Mouse (Mus musculus) heart, embryonic 14.5 days (tissue): ENCODE measurements around the gene Igf2r. TPM values are rescaled to one million over a fixed set of nuclear protein-coding genes. Genes with fewer than 3 reads are reported as not detected.

Experiments
- ATAC-seq: fragments of 200-750 bp; cut with Nextera tagmentation; 2 replicates; pipeline ENCODE4 v1.8.0; 2017; ENCODE audit warnings: low read depth, moderate TSS enrichment; ENCODE audit not compliant: insufficient number of reproducible peaks, insufficient read depth, low FRiP score
- H3K27ac ChIP-seq, 2 experiments: fragments of 200-500 bp in 1 of 2; fragments of 300-500 bp in 1 of 2; sonication (generic) in 1 of 2; replicated peaks in 1 of 2; 2 replicates each; pipeline ENCODE4 v1.5.1; 2012 to 2014; ENCODE audit warnings: low read depth in 2 of 2, low read length in 2 of 2, control low read depth in 1 of 2, mild to moderate bottlenecking in 1 of 2, mixed read lengths in 1 of 2; ENCODE audit not compliant: control insufficient read depth in 1 of 2, insufficient read depth in 1 of 2
- H3K27me3 ChIP-seq: fragments of 300-500 bp; sonication (generic); 2 replicates; pipeline ENCODE4 v1.6.1; 2014; ENCODE audit warnings: mild to moderate bottlenecking, low read length, control low read depth; ENCODE audit not compliant: control insufficient read depth, insufficient read depth
- H3K36me3 ChIP-seq: fragments of 300-500 bp; sonication (generic); 2 replicates; pipeline ENCODE4 v1.6.1; 2014; ENCODE audit warnings: mild to moderate bottlenecking, control low read depth, low read length, mixed read lengths; ENCODE audit not compliant: control insufficient read depth, insufficient read depth
- H3K4me1 ChIP-seq, 2 experiments: fragments of 200-500 bp in 1 of 2; fragments of 300-500 bp in 1 of 2; sonication (generic) in 1 of 2; 2 replicates each; pipeline ENCODE4 v1.6.1; 2012 to 2014; ENCODE audit warnings: low read length in 2 of 2, control low read depth in 1 of 2, mixed read lengths in 1 of 2; ENCODE audit not compliant: control insufficient read depth in 2 of 2, insufficient read depth in 2 of 2
- H3K4me2 ChIP-seq: fragments of 300-500 bp; sonication (generic); 2 replicates; pipeline ENCODE4 v1.6.1; 2014; ENCODE audit warnings: mild to moderate bottlenecking, low read length
- H3K4me3 ChIP-seq, 2 experiments: fragments of 200-500 bp in 1 of 2; fragments of 300-500 bp in 1 of 2; sonication (generic) in 1 of 2; 2 replicates each; pipeline ENCODE4 v1.5.1; 2012 to 2014; ENCODE audit warnings: low read length in 2 of 2, mild to moderate bottlenecking in 2 of 2, control low read depth in 1 of 2, low read depth in 1 of 2, moderate library complexity in 1 of 2; ENCODE audit not compliant: control insufficient read depth in 1 of 2, insufficient read depth in 1 of 2
- H3K9ac ChIP-seq: fragments of 300-500 bp; sonication (generic); 2 replicates; pipeline ENCODE4 v1.6.1; 2014; ENCODE audit warnings: mild to moderate bottlenecking, low read length
- H3K9me3 ChIP-seq: fragments of 300-500 bp; sonication (generic); 2 replicates; pipeline ENCODE4 v1.6.1; 2016; ENCODE audit warnings: low read length, control low read depth; ENCODE audit not compliant: control insufficient read depth
- WGBS: fragments of 180-500 bp; shearing (Covaris S2); extraction: QIAGEN DNeasy Blood & Tissue Kit; methylation state at CpG from one replicate; pipeline ENCODE4 v1.1.7; 2014; 5-methylcytosine and 5-hydroxymethylcytosine counted together
- polyA plus RNA-seq: library from polyadenylated mRNA; unstranded; fragments of >200 nt; fragmentation: Nextera tagmentation; extraction: Ambion mirVana; gene quantifications from 2 replicates; pipeline ENCODE4 v1.2.1, GENCODE M21; 2014

The Igf2r gene
- polyA plus RNA-seq, 1 experiment from 2014 or later = 201 TPM

DNA sequence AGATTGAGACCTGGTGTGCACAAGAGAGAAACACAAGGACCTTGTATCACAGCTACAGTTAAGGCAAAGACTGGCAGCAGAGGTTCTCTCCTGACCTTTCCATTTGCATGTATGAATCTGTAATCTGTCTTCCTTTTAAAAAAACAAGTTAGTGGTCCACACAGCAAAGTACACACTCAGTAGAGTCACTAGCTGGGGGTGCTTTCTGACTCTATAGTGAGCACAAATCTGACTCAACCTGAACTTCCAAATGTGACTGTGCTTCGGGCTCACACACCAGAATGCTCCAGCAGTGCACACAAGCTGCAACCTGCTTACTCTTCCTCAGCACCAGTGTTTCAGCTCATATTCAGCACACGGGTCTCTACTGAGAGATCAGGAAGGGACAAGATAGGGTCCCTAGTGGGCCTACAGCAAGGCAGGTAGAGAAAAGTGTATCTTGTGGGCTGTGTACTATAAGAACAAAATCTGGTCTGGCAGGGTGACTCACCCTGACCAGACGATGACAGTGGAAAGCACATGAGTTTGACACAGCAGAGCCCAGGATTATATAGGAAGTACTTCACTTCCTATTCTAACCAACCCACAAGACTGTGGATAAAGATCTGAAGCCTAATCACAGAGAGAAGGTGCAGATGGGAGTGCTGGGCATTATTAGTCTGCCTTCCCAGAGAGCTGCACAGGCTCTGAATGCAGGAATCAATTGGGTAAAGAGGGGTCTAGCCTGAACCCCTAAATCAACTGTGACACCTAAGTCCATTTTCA lies 15.0 kb downstream of the Igf2r start:
- Histone ChIP-seq H3K4me2 (peak overlapping the region; percentile 24; the same call in 1 of the 2 replicates), H3K9ac (peak overlapping the region; percentile 22), H3K36me3 (peaks cover 76% of the 10 kb centered on the region), H3K27me3 (no peaks in the 10 kb centered on the region), H3K9me3 (no peaks in the 10 kb centered on the region), H3K27ac (peak overlapping the region; percentile 63 to 89), H3K4me1 (peaks cover 69 to 99% of the 10 kb centered on the region in 2 experiments), H3K4me3 (no peak overlapping the region)
- 28% methylated on average over 3 of the region's 3 CpGs for WGBS
- ATAC-seq = no peak

DNA sequence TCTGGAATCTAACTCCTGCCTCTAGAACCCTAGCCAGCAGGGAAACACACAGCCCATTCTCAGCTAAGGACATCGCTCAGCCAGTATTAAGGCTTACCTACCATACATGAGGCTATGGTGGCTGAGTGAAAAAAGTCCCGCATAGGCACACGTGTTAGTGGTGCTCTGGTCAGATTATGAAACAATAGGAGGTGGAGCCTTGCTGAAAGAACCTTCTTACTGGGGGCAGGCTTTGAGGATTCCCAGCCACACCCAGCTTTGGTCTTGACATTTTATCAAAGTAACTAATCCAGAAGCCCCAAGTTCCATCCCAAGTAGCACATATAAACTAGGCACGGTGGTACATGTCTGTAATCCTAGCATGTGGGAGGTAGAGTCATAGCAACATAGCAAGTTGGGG lies 16.4 kb downstream of the Igf2r start:
- Histone ChIP-seq H3K9ac (peak overlapping the region; percentile 66; the same call in 1 of the 2 replicates), H3K27me3 (no peaks in the 10 kb centered on the region), H3K4me1 (peaks cover 61 to 98% of the 10 kb centered on the region in 2 experiments), H3K27ac (peak overlapping the region; percentile 61 to 89), H3K9me3 (no peaks in the 10 kb centered on the region), H3K4me3 (no peak overlapping the region), H3K36me3 (peaks cover 80% of the 10 kb centered on the region), H3K4me2 (peak overlapping the region; percentile 41; the same call in 1 of the 2 replicates)
- 31% methylated on average over 4 of the region's 4 CpGs for WGBS
- no peak for ATAC-seq

DNA sequence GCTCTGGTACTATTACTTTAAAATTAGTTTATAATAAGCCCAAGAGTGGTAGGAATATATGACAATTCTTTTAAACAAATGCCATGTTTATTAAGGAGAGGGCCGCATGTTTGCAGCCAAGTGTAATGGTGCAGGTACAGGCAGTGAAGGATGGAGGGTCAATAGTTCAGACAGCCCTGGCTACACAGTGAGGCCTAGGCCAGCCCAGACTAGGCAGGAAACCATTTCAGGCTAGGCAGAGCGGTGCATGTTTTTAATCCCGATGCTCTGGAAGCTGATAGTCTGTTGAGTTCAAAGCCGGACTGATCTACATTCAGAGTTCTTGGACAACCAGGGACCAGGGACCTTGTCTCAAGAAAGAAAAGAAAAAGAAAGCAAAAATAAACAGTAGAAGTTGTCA lies 17.8 kb downstream of the Igf2r start:
- H3K9me3 ChIP-seq = no peaks in the 10 kb centered on the region
- H3K4me1 ChIP-seq = peaks cover 56 to 95% of the 10 kb centered on the region in 2 experiments
- 34% methylated on average over 4 of the region's 4 CpGs for WGBS
- 0 out of 4 replicates have a peak overlapping the region, but pooled peaks of 1 of the 2 experiments have one; percentile 15 for H3K4me3 ChIP-seq
- ATAC-seq = no peak
- H3K27me3 ChIP-seq = no peaks in the 10 kb centered on the region
- peak overlapping the region; percentile 37 to 89 for H3K27ac ChIP-seq
- H3K4me2 ChIP-seq = peak overlapping the region; percentile 41
- peaks cover 80% of the 10 kb centered on the region for H3K36me3 ChIP-seq
- peak overlapping the region; percentile 66 for H3K9ac ChIP-seq

DNA sequence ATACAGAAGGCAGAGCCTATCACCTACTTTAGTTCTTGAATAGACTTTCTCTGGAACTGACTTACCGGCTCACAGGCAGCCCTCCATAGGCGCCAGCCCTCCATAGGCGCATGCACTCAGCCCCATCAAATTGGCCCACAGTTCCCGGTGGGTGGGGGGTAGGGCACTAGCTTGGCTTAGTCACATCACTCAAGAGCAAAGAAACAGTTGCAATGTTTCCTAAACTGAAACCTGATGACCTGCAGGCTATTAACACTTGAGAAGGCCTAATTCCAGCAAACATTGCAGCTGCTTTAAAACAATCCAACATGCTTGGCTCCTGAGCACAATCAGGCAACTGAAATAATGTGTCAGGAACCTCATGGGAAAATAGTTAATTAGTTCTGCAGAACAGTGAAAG lies 18.2 kb downstream of the Igf2r start:
- 25% methylated on average over 4 of the region's 4 CpGs for WGBS
- no peak for ATAC-seq
- Histone ChIP-seq H3K27ac (peak overlapping the region; percentile 81 to 89), H3K9me3 (no peaks in the 10 kb centered on the region), H3K4me1 (peaks cover 54 to 93% of the 10 kb centered on the region in 2 experiments), H3K4me2 (peak overlapping the region; percentile 41), H3K9ac (peak overlapping the region; percentile 66), H3K27me3 (no peaks in the 10 kb centered on the region), H3K36me3 (peaks cover 80% of the 10 kb centered on the region), H3K4me3 (0 out of 4 replicates have a peak overlapping the region, but pooled peaks of 1 of the 2 experiments have one; percentile 15)

DNA sequence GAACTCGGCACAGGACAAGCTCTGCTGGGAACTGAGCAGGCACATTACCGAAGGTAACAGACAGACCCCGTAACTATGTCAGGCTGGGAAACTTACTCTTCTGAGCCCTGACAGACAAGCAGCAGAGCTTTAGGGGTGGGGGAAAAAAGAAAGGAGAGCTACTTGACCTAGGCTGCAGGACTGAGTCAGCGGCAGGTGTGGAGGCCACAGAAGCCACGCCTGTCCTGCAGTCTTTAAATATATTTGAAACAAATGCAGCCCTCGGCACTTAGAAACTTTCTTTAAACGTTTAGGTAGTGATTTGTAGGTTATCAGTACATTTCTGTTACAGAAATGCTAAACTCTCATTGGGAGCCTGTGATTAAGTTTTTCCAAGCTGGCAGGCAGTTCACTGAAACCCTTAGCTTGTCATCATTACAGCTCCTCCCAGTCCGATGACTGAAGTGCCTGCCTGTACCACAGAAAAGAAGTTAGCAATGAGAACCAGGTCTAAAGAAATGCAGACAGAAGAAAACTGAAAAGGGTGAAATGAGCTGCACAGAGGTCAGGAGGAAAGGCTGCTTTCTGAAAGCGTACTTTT lies 18.8 kb downstream of the Igf2r start:
- peaks cover 80% of the 10 kb centered on the region for H3K36me3 ChIP-seq
- peak overlapping the region in 1 of 2 experiments; percentile 15; a peak in 2 of 4 replicates for H3K4me3 ChIP-seq
- ATAC-seq = no peak
- H3K27me3 ChIP-seq = no peaks in the 10 kb centered on the region
- H3K4me2 ChIP-seq = peak overlapping the region; percentile 41
- no peaks in the 10 kb centered on the region for H3K9me3 ChIP-seq
- H3K27ac ChIP-seq = peak overlapping the region; percentile 81 to 89
- H3K4me1 ChIP-seq = peaks cover 51 to 93% of the 10 kb centered on the region in 2 experiments
- 21% methylated on average over 9 of the region's 9 CpGs for WGBS
- H3K9ac ChIP-seq = peak overlapping the region; percentile 66

DNA sequence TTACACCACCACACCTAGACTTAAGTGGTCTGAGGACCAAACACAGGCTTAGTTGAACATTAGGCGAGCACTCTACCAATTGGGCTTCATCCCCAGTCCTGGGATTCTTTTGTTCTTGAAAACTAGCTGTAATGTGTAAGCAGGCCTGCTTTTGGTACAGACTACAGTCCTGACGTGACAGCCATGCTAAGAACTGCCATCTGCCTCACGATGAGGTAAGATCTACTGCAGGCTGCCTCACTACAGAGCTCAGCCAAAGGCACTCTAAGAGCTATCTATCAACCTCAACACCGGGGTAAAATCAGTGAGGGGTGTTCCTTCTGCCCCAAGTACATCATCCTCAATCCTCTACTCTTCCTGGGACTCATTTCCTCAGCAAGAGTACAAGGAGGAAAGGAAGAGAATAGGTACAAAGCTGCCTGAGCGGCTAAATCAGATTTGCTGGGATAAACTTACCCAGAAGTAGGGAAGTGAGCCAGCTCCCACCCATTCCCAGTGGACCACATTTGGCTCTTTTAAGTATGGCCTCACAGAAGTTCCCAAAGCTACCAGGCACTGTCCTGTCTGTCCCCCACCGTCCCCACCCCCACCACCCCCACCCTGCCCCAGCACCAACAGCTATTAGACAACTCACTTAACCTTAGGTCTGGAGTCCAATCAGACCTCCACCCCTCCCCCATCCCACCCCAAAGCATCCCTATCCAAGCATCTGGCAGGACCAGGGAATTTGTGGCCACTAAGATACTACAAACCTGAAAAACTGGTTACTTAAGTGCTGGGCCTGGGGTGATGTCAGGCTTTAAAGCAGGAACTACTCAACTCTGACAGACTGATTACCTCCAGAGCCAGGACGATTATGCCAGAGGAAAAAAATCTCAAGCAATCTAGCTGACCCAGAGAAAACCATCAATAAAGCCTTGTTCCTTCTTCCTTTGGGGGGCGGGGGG lies 19.8 kb downstream of the Igf2r start:
- ATAC-seq = no peak

DNA sequence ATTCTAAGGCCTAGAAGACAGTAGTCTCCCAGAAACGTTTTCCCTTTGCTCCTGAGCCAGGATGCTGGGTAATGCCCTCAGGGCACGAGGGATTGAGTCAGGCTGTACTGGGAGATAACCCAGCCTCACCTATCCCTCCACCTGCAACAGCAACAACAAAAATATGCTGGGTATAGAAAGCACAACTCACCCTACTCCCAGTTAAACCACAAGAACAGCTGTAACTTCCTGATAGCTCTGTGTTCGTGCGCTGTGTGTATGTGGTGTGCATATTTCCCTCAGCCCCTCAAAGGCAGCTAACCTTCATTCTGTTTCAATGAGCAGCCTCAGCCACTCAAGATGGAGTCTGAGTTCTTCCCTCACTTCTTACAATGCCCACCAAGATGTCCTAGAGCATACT lies 23.7 kb downstream of the Igf2r start:
- Histone ChIP-seq H3K9ac (peak overlapping the region; percentile 94), H3K4me1 (peaks cover 28 to 75% of the 10 kb centered on the region in 2 experiments), H3K27me3 (no peaks in the 10 kb centered on the region), H3K4me2 (peak overlapping the region; percentile 70), H3K9me3 (peaks cover 11% of the 10 kb centered on the region; the same call in 1 of the 2 replicates), H3K27ac (peak overlapping the region in 1 of 2 experiments; percentile 94; a peak in 2 of 4 replicates), H3K4me3 (no peak overlapping the region), H3K36me3 (peaks cover 92% of the 10 kb centered on the region)
- WGBS = 50% methylated on average over 4 of the region's 4 CpGs
- no peak for ATAC-seq

More for the DNA sequence above, 19.8 kb downstream of the Igf2r start:
- peaks cover 80% of the 10 kb centered on the region for H3K36me3 ChIP-seq
- H3K27ac ChIP-seq = peak overlapping the region; percentile 82 to 89
- H3K9ac ChIP-seq = peak overlapping the region; percentile 66
- peaks cover 47 to 93% of the 10 kb centered on the region in 2 experiments for H3K4me1 ChIP-seq
- H3K27me3 ChIP-seq = no peaks in the 10 kb centered on the region
- H3K4me3 ChIP-seq = 0 out of 4 replicates have a peak overlapping the region, but pooled peaks of 1 of the 2 experiments have one; percentile 15
- 16% methylated on average over 8 of the region's 8 CpGs for WGBS
- no peaks in the 10 kb centered on the region for H3K9me3 ChIP-seq
- peak overlapping the region; percentile 41 for H3K4me2 ChIP-seq
